Mouse (Mus musculus): Measurements from ENCODE around the gene Pes1. TPM values are rescaled to one million over a fixed set of nuclear protein-coding genes. Genes with fewer than 3 reads are reported as not detected.

Pes1 gene
- 84.3 TPM for total RNA-seq (2023)

GRCm38 (mm10) chr11:3963610-3964415, at the start of gene Pes1:
Pes1 (plus strand) TSS chr11:3963975.

DNA sequence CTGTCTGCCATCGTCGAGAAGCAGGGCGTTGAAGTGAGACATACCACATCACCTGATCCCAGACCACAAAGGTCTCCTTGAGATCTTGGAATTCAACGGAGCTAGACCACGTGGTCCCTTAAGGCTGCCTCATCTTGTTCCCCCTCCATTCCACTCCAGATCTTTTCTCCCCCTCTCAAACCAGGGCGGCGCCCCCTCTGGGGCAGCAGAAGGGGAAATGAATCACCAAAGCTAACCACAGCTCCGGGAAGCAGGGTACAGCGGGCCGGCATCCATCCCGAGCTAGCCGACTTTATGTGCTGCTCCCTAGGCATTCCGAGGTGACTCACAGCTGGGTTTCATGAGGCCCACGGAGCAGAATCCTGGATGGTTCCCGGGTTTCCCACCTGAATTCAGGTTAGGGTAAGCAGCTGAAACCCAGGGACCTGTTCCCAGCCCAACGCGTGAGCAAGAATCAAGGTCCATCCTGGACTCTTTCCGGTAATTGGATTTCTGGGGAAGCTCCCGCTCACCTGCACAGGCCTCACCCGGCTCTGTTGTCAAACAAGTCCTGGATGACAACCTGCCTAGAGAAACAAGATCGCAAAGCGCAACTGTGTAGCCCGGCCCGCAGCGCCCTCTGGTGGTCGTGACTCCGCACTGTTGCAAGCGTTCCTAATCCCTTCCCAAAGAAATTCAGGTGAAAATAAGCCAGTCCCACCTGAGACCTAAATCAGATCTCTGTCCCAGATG, 49.5 kb upstream of the Pes1 start, which contains the start of gene Slc35e4:
Gene Slc35e4, minus strand, starts transcription at position 556 of the 732 bp plus-strand sequence.

GRCm38 (mm10) chr11:3931511-3932211, 32.1 kb upstream of the Pes1 start, which contains the start of gene Tcn2:
Tcn2 (minus strand) TSS chr11:3932159.

DNA sequence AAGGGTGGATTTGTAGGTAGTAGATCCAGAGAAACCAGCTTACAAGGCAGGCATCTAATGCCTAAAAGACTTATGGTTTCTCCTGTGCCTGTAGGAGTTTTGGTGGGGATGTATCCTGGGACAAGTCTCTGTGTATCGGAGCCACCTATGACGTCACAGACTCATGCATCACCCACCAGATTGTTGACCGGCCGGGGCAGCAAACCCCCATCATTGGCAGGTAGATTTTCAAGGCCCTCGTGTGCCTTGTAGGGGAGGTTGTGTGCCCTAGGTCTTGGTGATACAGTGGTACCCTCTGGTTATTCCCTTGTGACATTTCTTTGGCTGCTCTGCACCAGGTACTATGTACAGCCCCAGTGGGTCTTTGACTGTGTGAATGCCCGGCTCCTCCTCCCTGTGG, 12.9 kb downstream of the Pes1 start, which contains the start of gene 4930556J24Rik:
Gene 4930556J24Rik, minus strand, starts transcription at position 101 of the 400 bp plus-strand sequence.

DNA sequence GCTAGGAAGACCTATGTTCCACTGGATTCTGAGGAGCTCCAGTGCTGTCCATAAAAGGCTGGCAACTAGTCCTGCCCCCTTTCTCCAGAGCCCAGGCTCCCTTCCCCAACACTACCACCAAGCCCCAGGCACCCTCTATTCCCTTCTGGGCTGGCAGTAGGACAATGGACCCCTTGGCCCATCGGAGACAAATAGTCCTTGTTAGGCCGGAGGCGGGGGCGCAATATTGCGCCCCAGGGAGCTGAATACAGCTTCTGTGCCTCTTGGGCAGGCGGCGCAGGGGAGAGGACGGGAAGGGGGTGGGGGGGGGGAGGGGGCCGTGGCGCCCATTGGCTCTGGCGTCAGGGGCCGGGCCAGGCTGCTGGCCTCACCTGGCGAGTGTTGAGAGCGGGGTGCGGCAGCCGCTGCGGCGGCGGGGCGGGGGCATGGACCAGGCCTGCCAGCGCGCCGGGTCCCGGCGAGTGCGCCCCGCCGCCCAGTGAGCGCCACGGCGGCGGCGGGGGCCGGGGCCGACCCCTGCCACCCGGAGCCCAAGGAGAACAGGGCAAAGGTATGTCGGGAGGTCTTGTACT, 19.6 kb downstream of the Pes1 start, which contains the start of gene Gal3st1:
Gene Gal3st1, plus strand, starts transcription at position 346 of the 572 bp plus-strand sequence.

Other genes with a start within 250 kb of the Pes1 start
- not detected for gene Osbp2, start 100.1 kb upstream of the Pes1 start, total RNA-seq (2023)
- 0.40 TPM for gene 4921536K21Rik, start 68.9 kb upstream of the Pes1 start, total RNA-seq (2023)
- 10.3 TPM for gene Dusp18, start 68.7 kb upstream of the Pes1 start, total RNA-seq (2023)
- 4.4 TPM for gene Slc35e4, start 49.3 kb upstream of the Pes1 start, total RNA-seq (2023)
- 8.6 TPM for gene Tcn2, start 31.8 kb upstream of the Pes1 start, total RNA-seq (2023)
- gene 4930556J24Rik, start 12.8 kb downstream of the Pes1 start, total RNA-seq (2023), result not detected
- not detected for gene Gal3st1, start 19.7 kb downstream of the Pes1 start, total RNA-seq (2023)
- not detected for gene Sec14l4, start 67.5 kb downstream of the Pes1 start, total RNA-seq (2023)
- not detected for gene Sec14l3, start 100.9 kb downstream of the Pes1 start, total RNA-seq (2023)
- 1.5 TPM for gene Mtfp1, start 131.5 kb downstream of the Pes1 start, total RNA-seq (2023)
- 2.0 TPM for gene Sec14l2, start 159.4 kb downstream of the Pes1 start, total RNA-seq (2023)
- gene Rnf215, start 171.2 kb downstream of the Pes1 start, total RNA-seq (2023), result 22.8 TPM
- gene Ccdc157, start 196.3 kb downstream of the Pes1 start, total RNA-seq (2023), result 9.5 TPM
- gene Sf3a1, start 196.4 kb downstream of the Pes1 start, total RNA-seq (2023), result 61.1 TPM
- 44.6 TPM for gene Tbc1d10a, start 222.8 kb downstream of the Pes1 start, total RNA-seq (2023)

All from CD8-positive naive resting alpha-beta T cell, adult 57 days (primary cell).